Mouse (Mus musculus) megakaryocyte progenitor cell, adult 5-6 weeks (primary cell): Measurements from ENCODE around the gene Vinac1. TPM values are rescaled to one million over a fixed set of nuclear protein-coding genes. Genes with fewer than 3 reads are reported as not detected.

Experiments used
- ATAC-seq: replicated peaks from 2 replicates; pipeline ENCODE4 v1.8.0; 2016; ENCODE audit warnings: mild to moderate bottlenecking, moderate TSS enrichment, inconsistent platforms; ENCODE audit not compliant: poor library complexity
- total RNA-seq, 2 experiments: library from RNA; stranded (forward) in 1 of 2; stranded (reverse) in 1 of 2; fragments of 157-497, 149-512 nt in 1 of 2; fragments of 200-1000 nt in 1 of 2; gene quantifications; 2 replicates each; pipeline versions ENCODE4 v1.2.3 to v1.2.4; 2015 to 2017

Gene Vinac1
- total RNA-seq (2015) (not detected in 2 replicates), total RNA-seq (2017) (not detected in 2 replicates)

DNA sequence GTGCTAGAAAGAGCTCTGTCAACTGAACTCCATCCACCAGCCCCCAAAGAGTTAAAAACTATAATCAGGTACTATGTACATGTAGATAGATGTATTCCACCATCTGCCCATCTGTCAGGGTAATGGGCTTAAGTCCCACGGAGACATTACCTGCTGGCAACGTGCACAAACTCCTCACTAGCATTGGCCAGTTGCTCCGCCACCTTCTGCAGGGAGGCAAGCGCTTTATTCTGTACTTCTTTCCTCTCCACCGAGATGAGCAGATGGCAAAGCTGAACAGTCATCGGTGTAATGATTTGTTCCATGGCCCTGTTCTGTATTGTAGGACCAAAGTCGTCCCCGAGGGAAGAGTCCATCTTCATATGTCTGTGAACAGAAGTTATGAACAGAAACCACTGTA is at the start of gene Vinac1:
Vinac1 (minus strand) TSS at position 362 of the 400 bp plus-strand sequence.
- ATAC-seq, result no peak

DNA sequence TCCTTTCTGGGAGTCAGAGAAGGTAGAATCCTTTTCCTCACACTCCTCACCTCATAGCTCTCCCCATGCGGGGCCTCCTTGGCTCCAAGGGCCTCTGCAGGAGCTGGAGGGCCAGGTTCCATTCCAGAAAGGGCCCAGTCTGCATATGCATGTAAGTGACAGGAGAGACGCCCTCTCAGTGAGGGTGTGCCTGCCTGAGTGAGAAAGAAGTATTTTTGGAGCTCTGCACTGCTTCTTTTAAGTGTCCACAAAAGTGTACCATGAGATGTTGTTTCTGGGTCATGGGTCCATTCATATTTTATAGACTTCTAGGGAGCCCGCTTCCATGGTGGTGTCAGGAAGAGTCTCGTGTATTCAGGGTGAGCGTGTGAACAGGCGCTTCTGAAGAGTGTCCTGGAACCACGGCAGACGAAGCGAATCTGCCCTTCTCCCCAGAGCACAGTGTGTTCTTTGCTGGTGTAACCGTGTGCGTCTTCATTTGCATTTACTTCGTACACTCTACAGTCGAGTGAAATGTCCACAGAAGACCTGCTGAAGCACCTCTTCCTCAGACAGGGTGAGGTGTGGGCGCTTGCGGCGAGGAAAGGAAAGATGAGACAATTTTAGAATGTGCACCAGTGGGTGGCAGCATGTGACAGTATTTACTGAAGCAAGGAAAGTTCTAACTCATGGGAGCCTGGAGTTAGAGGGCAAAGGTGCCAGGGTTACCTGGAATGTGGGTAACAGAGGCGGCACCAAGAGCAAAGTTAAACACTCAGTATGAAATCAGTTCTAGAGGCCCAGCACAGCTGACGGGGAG is 46.2 kb upstream of the Vinac1 start:
- ATAC-seq, result no peak

DNA sequence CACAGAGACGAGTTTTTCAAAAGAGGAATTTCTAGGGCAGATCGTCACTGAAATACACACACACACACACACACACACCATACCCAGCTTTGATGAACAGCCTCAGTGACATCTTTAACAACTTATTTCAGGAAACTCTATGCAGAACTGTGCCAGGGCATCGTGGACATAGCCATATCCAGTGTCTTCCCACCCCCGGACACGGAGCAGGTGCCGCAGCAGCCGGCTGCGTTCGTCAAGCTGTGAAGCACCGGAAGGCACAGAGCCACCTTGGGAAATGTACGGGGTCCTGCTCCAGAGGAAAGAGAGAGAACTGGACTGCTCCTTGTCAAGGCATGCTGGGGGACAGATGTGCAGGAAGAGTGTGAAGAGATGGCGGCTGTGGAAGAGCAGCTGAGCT is 44.8 kb upstream of the Vinac1 start:
- ATAC-seq, result no peak

DNA sequence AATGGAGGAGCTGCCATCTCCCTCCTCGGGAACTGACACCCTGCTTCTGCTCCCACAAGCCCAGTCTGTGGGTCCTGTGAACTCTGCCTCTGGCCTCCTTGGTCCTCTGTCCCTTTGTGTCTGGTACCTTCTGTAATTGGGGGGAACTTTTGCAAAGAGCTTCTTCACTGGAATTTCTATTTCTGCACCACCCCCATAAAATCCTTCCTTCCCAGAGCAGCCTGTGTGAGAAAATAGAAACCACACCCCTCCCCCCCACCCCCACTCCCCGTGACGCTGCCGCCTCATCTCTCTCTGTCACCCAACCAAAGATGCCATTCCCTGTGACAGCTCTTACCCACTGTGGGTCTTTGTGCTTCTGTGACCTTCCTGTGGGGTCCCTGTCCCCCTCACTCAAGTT is 42.4 kb upstream of the Vinac1 start:
- no peak for ATAC-seq

DNA sequence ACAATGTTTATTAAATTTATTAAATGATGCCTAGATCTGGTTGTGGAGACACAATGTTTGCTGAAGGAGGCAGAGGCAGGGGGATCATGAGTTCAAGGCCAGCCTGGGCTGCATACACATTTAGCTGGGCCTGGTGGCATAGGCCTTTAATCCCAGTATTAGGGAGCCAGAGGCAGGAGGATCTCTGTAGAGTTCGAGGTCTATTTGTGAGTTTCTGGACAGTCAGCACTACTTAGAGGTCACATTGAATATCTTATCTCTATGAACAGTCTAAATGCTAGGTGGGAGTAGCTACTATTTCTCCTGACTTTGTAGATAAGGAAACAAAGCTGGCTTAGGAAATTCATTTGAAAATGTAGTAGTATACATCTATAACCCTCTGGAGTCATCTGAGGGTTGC is 39.5 kb upstream of the Vinac1 start:
- peak; percentile 11; the same call in 1 of the 2 replicates for ATAC-seq

DNA sequence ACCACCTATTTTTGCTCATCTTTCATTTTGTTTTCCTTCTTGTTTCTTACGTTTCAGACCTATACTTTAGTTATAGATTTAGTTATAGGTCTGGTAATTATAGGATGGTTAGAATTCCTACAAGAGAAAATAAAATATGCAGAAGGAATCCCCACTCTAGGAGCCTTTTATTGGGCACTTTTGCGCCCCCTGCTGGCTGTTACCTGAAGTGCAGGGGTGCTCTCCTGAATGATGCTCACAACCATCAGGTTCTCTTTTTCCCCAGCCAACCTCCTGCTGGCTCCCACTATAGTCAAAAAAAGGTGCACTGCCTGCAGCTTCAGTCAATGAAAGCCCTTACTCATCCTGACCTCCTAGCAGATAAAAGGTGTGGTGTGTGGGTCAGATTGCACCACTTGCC is 37.0 kb upstream of the Vinac1 start:
- ATAC-seq, result peak; percentile 31; the same call in 1 of the 2 replicates

DNA sequence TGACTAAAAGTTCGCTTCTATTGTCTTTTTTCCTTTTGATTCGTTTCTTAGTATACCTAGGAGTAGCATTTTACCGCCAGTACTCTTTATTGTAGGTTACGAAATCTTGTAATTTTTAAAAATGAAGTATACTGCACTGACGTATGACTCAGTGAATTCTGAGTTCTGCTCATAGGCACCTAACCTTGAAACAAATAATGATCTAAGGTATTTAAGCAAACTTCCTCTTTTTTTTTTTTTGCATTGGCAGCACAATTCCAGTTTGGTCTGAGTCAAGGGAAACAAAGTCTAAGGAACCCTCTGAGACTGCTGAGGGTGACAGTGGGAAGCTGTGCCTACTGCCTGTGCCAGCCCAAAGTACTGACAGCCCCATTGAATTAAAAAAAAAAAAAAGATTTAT is 35.5 kb upstream of the Vinac1 start:
- no peak for ATAC-seq

DNA sequence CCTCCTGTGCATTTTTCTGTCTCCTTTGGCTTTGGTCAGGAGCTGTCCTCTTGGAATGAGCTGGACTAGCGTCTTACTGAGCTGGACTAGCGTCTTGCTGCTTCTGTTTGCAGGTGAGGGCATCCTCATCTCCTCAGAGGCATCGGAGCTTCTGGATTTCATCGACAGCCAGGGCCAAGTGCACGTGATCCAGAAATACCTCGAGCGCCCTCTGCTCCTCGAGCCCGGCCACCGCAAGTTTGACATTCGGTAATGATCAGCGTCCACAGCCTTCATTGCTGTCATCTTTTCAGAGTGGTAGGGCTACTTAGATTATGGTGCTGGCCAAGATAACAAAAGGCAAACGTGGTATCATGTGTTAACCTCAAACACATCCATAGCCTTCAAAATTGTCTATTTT is 33.1 kb upstream of the Vinac1 start:
- no peak for ATAC-seq

DNA sequence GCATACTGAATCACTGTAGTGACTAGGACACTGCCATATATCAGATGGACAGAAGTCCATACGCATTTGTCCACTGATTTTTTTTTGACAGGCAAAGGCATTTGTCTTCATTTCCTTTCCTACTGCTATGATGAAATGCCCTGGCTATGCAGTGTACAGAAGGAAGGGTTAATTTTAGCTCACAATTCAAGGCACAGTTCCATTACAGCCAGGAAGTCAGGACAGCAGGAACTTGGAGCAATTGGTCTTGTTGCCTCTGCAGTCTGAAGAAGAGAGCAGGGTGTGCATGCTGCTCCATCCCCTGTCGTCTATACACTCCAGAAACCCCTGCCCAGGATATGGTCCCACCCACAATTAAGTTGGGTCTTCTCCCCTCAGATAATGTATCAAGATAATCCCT is 31.2 kb upstream of the Vinac1 start:
- no peak for ATAC-seq

DNA sequence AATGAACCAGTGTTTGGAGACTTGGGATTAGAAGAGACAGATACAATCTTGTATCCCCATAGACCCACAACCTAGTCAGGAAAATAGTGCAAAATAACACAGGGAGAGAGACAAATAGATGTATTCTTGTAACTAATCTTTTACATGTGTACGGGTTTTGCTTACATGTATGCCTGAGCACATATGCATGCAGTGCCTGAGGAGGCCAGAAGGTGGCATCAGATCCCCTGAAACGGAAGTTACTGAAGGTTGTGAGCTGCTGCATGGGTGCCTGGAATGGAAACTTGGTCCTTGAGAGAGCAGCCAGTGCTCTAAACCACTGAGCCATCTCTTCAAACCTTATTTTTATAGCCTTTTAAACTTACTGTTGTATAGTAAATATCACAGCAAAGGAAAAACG is 30.3 kb upstream of the Vinac1 start:
- ATAC-seq, result peak; percentile 80

DNA sequence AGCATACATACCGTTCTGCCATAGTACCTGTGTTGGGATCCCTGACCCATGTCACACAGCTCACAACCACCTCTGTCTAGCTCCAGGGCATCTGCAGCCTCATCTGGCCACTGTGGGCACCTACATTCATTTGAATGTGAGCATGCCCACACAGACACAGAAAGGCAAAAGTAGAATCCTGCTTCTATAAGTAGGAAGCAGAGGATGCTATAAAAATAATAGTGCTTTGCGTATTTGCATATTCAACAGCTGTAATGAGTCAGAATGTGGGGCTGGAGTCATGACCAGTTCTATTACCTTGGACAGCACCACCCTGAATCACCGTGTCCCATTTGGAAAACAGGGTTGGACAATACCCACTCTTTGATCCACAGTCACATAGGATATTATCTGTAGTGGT is 22.3 kb upstream of the Vinac1 start:
- ATAC-seq, result no peak

DNA sequence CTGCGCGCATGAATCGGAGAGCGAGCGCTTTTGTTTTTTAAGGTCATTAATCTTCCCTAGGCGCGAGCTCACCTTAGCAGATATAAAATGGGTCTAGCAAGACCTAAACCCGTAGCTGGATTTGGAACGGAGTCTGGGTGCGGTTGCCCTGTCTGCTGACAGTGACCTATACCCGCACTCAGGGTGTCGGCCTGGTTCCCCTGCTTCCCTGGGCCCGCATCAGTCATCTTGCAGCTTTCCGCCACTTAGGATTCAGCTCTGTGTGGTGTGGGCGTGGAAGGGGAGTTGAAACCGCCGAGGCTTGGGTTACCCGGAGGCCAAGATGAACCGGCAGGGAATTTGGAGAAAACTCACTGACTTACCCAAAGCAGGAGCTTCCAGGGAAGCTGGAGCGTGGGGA is 18.4 kb upstream of the Vinac1 start:
- ATAC-seq, result peak; percentile 81

DNA sequence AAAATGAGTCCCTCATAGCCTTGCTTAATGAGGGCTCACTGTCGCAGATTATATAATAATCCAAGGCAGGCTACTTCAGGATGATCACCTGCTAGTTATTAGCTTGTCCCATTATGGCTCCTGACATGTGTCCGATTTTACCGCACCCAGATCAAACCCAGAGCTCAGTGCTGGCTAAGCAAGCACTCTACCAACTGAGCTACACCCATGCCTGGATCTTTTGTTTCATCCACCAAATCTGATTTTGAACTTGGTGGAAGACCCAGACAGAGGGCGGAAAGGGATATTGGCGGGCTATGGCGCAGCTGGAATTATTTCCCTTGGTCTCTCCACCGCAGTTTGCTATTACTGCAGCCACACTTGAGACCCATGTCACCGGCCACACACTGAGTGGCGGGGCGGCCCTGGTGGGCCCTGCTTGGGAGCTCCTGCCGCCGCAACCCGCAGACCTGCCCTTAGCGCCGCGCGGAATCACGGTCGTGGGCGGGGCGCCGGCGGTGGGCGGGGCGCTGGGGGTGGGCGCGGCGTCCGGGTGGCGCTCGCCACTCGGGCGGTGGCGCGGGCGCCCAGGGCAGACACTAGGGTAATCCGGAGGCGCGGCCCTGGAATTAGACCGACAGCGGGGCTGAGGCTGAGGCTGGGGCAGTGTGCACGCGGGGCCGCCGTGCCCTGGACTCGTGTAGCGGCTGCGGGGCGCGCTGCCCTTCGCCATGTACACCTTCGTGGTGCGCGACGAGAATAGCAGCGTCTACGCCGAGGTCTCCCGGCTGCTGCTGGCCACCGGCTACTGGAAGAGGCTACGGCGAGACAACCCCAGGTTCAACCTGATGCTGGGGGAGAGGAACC is 17.7 kb upstream of the Vinac1 start, which contains the start of gene Ttl:
Ttl (plus strand) TSS at position 506 of the 846 bp plus-strand sequence.
- ATAC-seq, result peak; percentile 87

DNA sequence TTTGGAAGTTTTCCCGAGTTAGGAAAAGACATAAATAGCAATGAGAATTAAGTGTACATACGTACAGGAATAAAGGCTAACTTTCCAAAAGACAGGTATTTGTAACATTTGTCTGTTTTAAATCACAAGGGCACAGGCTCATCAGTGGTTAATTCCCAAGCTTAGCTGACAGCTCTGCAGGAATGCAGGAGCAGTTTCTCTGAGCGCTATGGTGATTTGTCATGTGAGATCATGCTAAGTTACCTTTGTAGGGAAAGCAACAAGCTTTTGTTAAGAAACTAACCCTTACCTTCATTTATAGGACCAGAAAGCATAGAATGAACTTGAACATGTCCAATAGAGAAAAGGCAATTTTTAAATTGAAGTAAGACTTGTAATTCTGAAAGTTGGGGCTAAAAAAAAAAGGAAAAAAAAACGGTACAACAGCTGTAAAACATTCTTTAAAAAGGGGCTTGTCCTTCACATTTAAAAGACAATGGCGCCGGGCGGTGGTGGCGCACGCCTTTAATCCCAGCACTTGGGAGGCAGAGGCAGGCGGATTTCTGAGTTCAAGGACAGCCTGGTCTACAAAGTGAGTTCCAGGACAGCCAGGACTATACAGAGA is 13.6 kb upstream of the Vinac1 start:
- ATAC-seq, result no peak

DNA sequence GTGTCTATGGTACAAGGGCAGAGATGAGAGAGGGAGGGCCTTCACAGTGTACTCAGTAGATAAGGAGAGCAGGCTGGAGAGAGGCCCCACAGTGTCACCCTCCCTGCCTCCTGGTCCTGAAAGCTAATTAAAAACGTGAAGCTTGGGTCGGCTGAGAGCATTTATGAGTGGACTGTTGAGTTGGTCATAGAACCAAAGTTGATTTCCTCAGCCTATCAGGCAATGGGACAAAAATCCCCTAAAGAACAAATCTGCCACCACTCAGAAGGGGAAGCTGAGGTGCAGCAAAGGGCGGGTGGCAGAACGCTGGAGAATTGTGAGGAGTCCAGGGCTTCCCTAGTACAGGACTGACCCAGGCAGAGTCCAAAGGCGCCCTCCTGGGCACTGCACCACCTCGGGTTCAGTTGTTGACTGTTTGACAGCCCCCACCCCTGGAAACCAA is 10.0 kb upstream of the Vinac1 start:
- ATAC-seq, result no peak

DNA sequence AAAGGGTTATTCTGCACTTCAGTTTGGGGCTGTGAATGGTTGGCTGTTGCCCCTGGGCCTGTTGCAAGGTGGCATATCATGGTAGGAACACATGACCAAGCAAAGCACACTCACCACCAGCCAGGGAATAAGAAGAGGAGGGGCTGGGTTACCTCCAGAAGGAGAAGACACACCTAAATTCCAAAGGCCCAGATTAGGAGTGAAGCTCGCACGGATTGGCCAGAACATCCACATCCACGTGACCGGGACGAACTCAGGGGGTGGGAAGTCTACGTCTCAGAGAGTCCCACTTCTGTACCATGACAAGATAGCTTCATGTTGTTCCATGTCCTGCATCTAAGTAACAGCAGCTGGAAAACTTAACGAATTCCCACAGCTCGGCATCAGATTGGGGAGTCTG is 9.3 kb upstream of the Vinac1 start:
- no peak for ATAC-seq

DNA sequence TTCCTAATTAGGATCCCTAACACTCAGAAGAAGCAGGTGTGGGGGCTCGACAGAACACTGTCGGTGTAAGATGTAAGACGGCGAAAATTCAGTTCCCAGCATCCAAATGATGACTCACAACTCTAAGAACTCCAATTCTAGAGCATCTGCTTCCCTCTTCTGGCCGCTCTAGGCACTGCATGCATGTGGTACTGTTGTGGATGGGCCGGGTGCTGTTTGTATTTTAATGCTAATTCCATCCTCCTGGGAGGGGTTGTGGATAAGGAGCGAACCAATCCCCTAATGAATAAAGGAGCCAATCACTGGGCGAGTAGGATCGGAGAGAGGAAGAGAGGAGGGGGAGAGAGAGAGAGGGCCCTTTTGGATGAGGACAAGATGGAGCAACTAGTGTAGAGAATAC is 8.6 kb upstream of the Vinac1 start:
- peak; percentile 76 for ATAC-seq

DNA sequence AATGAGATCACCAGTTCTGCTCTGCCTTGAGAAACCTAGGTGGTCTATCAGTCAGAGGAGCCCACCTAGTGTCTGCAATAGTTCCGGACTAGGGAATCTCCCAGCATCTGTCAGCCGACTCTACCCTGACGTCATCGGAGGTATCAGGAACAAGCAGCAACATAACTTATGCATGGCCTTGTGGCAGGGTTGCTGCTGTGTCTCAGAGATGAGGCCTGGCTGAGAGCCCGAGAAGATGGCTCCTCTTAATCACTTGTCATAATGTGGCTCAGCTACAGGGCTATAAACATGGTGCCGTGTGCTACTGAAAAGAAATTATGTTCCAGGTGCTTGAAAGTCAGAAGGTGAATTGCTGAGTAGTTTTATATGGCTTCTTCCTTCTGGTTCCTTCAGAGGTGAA is 7.8 kb upstream of the Vinac1 start:
- ATAC-seq, result no peak

DNA sequence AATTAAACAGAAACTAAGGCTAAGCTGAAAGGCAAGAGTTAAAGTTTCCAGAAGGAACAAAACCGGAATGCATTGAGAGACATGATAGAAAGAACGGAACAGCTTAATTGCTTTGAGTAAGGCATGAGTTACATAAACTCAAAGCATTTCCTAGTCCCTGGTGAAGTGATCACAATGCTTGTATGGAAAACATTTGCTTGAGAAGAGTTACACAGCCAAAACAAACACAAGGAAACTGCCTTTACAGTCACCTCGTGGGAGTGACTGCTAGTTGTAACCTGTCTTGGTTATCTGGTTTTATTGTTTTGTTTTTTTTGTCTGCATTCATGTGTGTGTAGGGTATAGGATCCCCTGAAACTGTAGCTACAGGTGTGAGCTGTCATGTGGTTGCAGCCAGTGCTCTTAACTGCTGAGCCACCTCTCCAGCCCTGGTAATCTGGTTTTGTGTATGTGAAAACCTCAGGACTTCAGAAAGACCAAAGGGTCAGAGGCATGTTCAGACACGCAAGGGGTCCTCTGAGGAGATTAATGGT is 4.5 kb upstream of the Vinac1 start:
- ATAC-seq, result no peak

DNA sequence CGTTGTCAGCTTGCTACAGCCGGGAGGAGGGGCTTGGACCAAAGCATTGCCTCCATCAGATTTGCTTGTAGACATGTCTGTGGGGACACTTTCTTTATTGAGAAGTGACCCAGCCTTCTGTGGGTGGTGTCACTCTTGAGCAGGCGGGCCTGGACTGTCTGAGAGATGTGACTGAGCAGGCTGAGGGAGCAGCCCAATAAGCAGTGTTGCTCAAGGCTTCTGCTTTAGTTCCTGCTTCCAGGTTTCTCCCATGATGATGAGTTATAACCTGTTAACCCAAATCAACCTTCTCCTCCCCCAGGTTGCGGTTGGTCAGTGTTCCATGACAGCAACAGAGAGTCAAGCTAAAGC is 1.2 kb downstream of the Vinac1 start:
- ATAC-seq, result no peak

DNA sequence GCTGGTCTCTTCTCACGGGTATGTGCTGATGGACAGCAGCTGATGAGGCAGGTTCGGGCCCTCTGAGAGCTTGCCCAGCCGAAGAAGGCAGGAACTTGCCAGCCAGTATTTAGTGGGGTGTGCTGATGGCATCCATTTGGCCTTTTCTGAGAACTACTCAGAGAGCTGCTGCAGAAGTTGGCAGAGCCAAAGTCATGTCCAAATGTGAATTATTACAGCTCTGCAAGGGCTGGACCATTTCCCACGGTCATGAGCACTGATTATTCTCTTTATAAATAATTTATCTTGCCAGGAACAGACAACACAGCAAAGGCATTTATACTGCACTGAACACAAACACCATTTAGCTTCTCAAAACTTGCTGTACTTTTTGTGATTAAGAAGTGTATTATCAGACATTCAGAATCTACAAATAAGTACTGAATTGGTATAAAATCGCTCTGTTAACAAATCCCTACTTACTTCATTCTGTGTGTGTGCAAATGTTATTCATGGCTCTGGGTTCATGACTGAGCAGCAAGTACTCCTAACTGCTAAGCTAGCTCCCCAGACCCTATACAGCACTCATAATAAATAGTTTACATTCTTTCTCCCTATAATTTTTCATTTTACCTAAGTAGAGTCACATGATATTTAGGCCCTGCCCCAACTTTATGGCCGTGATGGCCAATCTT is 1.7 kb downstream of the Vinac1 start:
- no peak for ATAC-seq
